Mouse (Mus musculus): ENCODE data around the gene Gm17334.

Gm17334 gene

DNA sequence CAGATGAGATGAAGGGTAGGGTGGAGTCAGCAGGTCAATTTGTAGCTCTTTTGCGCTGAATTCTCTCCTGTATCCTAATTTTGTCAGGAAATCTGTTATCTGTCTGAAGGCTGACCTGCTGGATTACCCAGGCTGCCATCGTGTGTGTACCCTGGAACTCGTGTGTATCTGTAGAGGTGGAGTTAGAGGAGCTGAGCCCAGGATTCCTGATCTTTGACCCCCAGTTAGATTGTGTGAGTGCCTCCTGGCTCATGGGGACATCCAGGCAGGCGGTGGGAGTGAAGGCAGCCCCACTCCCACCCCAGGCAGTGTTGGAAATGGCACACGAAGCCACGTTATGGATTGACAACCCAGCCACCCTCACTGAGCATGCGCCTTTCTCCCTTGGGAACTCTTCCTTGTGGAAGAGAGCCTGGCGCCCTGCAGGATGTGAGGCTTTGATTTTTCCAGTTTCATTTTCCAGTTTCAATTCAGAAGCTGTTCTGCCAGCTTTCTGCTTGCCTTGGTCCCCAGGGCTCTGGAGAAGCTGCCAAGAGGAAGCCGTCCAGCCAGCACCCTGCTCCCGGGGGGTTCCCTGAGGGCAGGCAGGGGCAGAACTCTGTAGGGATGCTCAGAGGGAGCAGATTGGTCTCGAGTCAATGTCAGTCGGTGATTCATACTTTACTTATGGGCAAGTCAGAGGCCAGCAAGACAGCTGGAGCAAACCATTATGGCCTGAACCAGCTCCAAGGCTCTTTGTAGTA lies 23.6 kb upstream of the Gm17334 start:
- no peak for DNase-seq (ENCODE audit: low read depth)

DNA sequence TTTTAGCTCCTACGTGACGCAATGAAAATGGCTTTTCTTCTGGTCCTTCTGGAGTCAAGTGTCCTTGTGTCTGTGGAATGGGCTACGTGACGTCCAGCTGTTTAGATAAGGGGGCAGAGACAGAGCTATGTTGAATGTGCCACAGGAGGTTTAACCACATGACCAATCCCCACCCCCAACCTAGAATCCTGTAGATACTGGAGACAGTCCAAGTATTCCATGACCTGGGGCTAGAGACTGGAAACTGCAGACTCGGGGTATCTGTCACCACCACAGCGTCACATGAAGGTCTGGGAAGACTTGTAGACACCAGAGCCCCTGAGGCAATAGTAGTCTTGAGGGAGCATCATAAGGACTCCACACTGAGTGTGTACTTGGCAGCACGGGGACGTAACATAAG lies 22.8 kb upstream of the Gm17334 start:
- peak; percentile 59 for DNase-seq (ENCODE audit: low read depth)

DNA sequence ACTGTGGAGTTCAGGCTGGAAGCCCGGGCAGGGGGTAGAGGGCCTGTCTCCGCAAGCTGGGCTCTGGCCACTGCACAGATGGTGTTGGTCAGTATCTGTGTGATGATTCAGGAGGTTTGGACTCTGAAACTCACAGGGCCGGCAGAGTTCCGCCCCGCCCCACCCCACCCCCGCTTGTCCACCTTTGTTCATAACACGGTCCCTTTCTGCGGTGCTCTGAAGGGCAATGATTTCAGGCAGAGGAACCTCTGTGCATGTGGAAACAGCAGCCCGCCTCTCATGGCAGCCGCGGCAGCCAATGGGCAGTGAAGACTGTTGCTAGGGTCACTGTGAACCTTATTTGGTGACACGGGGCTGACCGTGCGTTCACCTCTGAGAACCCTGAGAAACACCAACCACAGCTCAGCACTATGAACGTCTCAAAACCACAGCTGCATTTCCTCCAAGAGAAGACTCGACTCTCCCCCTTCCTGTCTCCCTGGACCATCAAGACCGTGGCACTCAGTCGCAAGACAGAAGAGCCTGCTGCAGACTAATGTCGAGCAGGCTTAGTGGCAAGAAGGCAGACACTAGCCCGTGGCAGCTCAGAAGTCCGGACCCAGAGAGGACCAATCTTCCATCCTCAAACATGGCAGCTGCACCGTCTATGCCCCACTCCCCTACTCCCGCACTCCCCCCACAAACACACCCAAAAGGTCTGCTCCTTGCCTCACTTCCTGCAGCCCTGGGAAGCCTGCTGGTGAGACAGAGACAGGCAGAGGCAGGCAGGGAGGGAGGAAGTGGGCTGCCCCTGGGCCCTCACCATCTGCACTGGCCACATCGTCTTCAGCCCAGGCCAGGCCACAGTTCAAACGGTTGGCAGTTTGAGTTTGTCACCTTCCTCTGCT lies 21.9 kb upstream of the Gm17334 start:
- peak; percentile 100 for DNase-seq (ENCODE audit: low read depth)

DNA sequence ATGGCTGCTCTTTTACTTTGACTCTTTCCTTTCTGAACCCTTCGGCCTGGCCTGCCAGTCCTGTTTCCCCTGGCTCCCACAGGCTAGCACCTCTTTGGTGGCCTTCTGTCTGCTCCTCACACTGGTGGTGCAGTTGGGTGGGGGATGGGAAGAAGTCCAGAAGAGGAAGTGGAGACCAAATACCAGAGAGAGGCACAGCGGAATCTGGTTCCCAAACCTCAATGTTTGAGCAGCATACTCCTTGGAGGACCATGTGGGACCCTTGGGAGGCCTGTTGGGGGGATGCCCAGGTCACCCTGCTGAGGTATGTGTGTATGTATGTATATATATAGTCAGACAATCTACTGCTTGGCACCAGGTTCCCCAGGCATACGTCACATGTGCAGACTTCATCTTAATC lies 21.0 kb upstream of the Gm17334 start:
- peak; percentile 77 for DNase-seq (ENCODE audit: low read depth)

DNA sequence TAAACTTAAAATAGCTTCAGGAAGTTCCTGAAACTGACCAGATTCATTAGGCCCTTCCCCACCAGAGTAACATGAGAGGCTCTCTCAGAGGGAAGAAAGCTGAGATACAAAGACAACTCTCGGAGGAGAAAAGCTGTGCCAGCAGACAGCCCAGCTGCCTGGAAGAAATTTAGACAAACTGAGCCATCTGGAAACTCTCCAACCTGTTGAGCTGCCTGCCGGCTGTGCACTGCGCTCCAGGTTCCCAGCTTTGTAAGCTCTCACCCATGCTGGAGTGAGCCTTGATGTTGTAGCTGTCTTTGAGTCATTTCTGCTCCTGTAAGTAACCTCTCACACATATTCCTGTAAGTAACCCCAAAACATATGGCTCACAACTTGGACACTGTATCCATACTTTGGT lies 20.0 kb upstream of the Gm17334 start:
- peak; percentile 45 for DNase-seq (ENCODE audit: low read depth)

DNA sequence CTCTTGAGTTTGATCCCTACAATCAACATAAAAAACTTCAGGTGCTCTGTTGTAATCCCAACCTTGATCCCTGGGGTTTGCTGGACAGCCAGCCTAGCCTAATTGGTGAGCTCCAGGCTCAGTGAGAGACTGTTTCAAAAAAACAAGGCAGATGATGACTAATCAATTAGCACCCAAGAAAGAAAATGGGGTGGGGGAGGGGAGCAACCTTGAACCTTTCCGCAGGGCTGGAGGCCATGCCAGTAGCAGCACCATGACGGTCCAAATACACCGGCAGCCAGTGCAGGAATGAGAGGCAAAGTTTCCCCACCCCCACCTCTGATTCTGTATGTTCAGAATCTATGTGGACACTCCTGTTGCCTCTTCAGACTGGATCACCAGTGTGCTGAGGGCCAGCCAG lies 16.3 kb upstream of the Gm17334 start:
- no peak for DNase-seq (ENCODE audit: low read depth)

DNA sequence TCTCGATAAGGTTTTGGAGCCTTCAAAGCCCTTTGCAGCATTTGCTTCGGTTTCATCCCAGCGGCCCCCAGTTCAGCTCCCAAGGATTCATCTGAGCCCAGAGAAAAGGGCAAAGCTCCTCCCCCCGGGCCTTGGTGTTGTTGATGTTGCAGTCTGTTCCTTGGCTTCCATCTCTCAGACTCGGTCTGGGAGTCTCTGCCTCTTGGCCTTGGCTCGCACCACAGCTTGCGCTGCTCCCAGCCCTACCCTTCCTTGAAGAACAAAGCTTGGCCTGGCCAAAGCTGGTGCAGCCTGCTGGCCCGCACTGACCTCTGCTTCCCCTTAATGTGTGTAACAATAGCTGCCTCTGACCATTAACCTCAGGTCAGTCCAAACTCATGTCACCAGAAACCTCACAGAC lies 15.2 kb upstream of the Gm17334 start:
- no peak for DNase-seq (ENCODE audit: low read depth)

DNA sequence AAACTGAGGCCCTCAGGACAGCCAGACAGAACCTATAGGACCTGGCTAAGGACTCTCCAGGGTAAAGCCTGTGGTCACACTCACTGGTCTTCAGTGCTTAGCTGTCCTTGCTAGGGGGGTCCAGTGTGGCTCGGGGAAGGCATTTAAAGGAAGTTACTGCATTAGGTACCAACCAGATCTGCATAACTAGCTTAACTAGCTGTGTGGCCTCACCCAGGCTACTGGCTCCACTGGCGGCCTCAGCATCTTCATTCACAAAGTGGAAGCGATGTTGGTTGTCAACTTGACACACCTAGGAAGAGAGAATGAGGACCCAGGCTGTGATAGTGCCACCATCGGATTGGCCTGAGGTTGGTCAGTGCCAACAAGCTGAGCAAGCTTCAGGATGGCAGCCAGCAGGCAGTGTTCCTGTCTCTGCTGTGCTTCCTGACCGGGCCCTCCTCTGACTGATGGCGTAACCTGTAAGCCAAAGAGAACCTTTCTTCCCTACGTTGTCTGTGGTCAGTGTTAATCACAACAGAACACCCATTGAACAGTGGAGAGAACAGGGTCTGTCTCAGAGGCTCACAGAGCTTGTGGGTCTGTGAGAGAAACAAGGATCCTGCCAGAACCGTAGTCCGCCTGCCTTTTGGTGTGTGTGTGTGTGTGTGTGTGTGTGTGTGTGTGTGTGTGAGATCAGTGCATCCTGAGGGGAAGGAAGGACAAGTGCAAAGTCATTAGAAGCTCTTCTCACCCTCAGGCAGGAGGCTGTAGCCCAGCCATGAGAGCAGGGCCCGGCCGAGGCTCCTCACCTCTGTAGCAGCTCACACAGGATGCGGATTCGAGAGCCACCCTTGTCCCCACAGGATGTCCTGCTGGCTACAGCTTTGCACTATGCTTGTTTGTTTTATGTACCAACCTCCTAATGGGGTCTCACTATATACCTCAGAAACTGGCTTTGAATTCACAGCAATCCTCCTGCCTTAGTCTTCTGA lies 13.4 kb upstream of the Gm17334 start:
- peak; percentile 89 for DNase-seq (ENCODE audit: low read depth)

DNA sequence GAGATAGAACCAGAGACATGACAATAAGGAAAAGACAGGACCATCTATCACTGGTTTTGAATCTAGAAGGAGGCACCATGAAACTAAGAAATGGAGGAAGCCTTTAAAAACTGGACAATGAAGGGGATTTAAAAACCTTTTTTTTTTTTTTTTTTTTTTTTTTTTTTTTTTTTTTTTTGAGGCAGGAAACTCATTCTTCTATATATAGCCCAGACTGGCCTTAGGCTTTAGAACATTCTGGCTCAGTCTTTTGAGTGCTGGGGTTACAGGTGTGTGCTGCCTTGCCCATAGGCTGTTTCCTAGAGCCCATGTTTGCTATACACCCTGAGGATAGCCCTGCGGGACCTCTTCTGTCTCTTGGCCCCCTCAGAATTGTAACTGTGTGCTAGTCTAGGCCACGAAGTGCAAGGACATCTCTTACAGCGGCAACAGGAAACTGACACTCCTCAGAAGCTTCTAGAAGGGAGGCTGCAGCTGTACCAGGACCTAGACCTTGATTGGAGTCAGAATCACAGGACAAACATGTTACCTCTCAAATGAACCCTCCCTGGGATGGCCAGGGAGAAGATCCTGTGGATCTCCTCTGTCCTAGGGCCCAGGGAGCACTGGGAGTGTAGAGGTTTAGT lies 12.4 kb upstream of the Gm17334 start:
- DNase-seq (ENCODE audit: low read depth) = peak; percentile 49

DNA sequence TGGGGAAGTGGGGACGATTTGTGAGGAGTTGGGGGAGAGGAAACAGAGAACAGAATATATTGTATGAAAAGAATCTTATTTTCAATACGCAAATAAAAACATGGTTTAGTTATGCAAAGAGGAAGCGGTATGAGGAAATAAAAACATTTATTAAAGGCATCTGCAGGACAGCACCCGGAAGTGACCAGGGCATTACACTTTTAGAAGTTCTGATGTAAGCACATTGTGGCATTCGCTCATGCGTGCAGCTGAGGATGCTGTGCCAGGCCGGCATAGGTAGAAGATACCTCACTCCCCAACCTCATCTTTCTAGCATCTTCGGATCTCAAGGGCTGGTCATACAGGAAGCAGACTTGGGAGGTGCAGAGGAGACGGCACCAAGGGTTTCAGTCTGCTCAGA lies 10.3 kb upstream of the Gm17334 start:
- no peak for DNase-seq (ENCODE audit: low read depth)

DNA sequence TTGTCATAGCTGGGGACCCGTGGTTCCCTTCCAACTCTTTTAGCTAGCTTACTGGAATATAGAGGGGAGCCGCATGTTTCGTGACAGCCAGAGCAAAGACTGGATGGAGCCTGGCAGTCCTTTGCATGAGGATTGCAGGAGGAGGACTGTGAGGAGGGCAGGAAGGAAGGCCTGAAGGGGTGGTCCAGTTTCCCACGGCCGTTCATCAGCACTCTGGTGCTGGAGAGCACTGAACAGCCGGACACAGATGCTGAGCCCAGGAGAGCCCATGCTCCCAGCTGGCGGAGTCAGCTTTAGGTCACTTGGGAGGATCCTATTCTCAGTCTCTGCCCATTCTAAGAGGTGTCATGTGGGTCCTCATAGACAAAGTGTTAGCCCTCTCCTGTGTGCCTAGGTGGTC lies 9.0 kb upstream of the Gm17334 start:
- no peak for DNase-seq (ENCODE audit: low read depth)

DNA sequence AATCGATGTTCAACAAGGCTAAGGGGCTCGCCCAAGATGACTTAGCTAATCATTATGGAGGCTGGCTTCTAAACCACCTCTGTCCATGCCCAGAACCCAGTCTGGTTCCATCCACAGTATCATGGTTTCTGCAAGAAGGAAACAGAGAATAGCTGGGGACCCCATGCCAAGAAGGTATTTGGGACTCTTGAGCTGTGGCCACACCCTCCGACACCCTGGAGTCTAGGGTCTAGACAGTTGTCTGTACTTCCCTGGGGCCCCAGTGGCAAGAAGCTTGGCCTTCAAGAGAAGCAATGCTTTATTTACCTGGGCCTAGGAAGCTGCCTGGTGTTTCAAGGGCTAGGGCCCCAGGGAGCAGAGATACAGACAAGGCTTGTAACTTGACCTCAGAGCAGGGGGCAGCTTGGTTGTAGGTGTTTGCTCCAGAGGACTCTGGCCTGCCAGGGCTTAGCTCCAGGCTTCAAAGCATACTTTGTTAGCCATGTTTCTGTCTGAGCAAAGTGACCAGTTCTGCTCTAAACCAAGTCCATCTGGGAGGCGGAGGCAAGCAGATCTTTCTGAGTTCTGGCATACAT lies 8.3 kb upstream of the Gm17334 start:
- no peak for DNase-seq (ENCODE audit: low read depth)

DNA sequence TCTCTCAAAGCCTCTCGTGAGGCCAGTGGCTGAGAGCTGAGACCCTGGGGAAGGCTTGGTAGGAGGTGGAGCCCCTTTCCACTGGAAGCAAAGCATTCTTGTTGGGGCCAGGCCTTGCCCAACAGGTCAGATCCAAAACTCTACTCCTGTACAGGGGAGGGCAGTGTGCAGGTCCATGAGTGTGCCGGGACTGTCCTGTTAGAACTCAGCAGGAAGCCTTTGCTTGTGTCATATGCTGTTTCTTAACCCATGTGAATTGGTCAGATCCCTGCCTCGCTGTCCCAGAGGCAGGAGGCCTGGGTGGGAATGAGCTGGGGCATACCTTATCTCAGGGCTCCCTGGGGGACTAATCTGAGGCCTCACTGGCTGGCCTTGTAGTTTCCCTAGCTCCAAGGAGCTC lies 7.3 kb upstream of the Gm17334 start:
- no peak for DNase-seq (ENCODE audit: low read depth)

DNA sequence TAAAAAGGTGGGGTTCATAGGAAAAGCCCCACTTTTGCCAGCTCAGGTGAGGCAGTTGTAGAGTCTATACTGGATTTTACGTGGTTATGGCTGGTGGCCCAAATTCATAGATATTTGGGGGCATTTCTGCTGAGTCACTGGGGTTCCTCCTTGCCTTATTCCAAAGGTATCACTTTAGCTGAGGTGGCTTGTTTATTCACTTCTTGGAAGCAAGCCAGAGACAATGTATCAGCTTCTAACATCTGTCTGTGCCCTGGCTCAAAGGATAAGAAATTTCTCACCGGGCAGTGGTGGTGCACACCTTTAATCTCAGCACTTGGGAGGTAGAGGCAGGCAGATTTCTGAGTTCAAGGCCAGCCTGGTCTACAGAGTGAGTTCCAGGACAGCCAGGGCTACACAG lies 6.8 kb upstream of the Gm17334 start:
- peak; percentile 71 for DNase-seq (ENCODE audit: low read depth)

DNA sequence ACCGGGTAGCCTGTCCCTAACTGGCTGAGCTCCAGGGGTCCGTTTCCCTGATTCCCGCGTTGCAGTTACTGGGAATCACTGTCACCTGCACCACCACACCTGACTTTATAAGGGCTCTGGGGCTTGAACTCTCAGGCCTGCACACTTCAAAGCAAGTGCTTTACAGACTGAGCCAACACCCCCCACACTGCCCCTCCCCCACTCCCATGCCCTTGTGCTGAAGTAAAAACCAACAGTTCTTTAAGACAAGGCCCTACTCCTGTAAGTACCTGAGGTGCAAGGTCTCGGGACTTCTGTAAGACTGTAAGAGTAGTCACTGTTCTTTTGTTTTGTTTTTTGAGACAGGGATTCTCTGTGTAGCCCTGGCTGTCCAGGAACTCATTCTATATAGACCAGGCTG lies 5.5 kb upstream of the Gm17334 start:
- no peak for DNase-seq (ENCODE audit: low read depth)

DNA sequence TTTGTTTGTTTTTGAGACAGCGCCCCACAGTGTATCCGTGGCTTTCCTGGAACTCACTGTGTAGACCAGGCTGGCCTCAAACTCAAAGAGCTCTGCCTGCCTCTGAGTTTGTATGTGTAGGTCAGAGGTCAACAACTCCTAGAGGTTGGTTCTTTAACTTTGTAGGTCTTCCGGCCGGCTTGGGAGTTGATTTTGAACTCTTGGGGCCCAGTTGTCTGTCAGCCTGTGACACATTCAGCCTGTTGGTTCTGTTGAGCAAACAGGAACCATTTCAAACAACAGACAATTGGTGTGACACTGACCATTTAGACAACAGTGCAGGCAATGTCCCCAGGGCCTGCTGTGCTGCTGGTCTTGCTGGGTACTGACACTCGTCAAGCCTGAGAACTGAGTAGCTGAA lies 4.7 kb upstream of the Gm17334 start:
- no peak for DNase-seq (ENCODE audit: low read depth)

DNA sequence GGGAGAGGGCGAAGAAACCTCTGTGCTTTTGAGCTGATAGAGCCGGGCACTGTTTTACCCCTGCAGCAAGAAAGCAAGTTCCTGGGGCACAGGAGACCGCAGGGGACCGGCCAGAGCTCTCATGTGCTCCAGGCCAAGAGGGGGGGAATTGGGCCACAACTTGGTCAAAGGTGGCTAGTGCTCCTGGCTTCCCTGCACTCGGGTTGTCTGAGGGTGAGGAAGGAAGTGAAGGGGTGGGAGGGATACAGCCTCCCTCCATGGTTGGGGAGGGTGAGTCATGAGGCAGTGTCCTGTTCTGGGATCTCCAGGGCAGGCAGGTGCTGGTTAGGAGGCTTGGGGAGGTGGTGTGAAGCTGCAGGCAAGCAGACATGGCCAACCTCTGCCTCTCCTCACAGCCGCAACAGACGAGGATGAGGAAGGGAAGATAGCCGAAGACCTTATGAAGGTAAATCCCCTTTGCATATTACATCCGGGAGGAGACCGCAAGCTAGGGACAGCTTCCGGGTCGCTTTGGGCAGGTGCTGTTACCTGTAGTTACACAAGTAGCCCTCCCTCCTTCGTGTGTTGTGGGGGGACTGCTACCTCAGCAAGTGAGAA lies 1.8 kb upstream of the Gm17334 start:
- DNase-seq (ENCODE audit: low read depth) = peak; percentile 74

DNA sequence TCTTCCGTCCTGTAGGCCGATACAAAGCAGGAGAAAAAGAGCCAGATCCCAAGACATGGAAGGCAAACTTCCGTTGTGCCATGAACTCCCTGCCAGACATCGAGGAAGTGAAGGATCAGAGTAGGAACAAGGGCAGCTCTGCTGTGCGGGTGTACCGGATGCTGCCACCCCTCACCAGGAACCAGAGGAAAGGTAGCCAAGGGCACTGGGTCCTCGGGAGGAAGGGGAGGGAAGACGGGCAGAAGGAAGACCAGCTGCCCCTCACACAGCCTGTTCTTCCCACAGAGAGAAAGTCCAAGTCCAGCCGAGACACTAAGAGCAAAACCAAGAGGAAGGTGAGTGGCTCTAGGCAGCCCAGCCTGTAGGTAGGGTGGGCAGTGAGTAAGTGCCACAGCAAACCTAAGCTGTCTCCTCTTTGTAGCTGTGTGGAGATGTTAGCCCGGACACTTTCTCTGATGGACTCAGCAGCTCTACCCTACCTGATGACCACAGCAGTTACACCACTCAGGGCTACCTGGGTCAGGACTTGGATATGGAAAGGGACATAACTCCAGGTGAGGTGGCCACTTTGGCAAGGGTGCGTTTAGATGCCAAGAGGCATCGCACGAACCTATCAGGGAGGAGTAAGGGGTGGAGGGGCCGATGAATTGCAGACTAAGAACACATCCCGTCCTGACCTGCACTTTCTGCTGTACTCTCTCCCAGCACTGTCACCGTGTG lies 814 bp upstream of the Gm17334 start:
- DNase-seq (ENCODE audit: low read depth) = no peak

DNA sequence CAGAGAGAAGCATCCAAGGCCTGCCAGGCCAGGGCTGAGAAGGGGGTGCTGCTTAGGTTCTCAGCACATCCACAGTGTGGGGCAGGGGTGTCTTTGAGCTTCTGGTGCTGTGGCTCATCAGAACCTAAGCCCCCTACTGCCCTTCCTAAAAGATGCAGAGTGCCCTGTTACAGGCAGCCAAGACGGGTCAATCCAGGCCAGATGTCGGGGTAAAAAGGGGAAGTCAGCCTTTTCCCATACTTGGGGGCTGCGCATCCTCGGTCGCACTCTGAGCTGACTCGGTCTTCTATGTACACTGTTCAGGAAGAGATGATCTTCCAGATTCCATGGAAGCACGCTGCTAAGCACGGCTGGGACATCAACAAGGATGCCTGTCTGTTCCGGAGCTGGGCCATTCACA lies 451 bp downstream of the Gm17334 start:
- DNase-seq (ENCODE audit: low read depth) = no peak

DNA sequence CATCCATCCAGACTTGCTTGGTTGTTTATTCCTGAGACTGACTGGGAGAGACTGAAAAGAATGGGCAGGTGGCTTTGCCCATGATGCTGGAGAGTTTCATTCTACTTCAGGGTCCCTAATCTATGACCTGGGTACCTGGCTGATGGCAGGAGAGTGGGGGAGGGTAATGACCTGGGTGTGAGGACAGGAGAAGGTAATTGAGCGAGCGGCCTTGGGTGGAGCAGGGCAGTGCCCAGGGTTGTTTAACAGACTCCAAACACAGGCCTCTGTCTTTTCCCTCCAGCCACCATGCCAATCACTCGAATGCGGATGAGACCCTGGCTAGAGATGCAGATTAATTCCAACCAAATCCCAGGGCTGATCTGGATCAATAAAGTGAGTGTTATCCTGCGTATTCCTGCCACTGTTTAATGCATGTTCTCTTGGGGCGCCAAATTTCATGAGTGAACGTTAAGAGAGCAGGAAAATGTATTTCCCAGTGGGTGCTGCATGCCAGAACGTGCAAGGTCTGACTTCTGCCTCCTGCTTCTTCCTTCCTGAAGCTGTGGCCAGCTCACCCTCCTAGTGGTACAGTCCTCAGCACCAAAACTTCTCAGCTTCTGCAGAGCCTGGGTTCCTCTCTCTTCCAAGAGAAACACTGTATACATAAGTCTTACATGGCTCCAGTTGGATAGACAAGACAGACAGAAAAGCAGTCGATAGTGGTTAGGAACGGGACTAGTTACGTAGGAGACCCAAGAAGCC lies 1.8 kb downstream of the Gm17334 start:
- DNase-seq (ENCODE audit: low read depth) = peak; percentile 56

All from 416B (cell line).